Mouse (Mus musculus) kidney, postnatal 25 days (tissue): ENCODE measurements around the gene Vmn1r57.
"Not testable (repeated sequence)": the region's sequence is repeated elsewhere in the genome, so short reads cannot be mapped to it uniquely, and the experiment has no call there.

Experiments
- DNase-seq, 2 experiments: peaks; one replicate each; pipeline ENCODE4 v3.0.0; 2021; ENCODE audit warnings: mixed read lengths in 2 of 2

The Vmn1r57 gene

DNA sequence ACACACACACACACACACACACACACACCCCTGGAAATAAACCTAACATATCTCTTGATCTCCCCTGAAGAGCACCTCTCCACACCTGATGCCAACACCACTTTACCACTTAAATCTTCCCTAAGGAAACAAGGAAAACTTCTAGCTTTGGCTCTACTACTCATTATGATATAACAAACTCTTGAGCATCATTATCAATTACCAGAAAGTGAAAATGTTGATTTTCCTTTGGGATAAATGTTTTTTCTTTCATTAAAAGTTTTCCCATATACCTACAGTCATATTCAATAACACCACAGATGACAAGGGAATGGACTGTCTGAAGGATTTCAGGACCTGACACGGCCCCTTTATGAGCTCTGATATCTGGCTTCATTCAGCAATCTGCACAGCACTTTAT is at the start of gene Vmn1r57:
TSS of gene Vmn1r57 (plus strand) at position 301 of the 400 bp plus-strand sequence.
- not testable (repeated sequence) for DNase-seq

DNA sequence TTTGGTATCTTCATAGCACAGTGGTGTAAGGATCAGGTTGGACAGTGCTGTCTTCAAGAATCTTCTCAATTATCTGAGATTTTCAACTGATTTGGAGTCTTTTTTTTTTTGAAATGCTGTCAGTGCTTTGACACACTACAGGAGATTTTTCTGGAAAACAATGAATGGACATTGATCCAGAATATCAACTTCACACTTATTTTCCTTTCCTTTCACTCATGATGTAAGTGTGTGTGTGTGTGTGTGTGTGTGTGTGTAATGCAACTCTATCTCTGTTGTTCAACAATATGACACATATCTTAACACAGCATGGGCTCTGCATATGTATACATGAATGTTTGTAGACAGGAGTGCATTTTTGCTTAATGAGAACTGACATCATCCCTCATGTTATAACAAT is 21.6 kb upstream of the Vmn1r57 start, which contains the start of gene Vmn1r56:
TSS of gene Vmn1r56 (minus strand) at position 101 of the 400 bp plus-strand sequence.
- not testable (repeated sequence) for DNase-seq

DNA sequence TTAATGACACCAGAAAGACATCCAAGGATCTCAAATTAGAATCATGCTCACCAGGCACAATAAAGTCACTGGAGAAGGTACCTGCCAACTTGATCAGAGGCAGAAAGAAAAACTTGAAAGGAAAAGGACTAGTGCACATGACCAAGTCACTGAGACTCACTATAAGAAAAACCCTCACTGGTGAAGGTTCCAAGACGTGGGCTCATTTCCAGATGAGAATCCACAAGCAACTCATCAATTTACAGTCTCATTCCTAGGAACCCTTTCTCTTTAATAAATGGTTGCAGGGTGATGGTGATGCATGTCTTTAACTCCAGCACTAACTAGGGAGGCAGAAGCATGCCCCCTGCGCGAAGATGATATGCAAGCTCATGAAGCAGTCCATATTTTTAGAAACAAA is 44.8 kb downstream of the Vmn1r57 start:
- no peak for DNase-seq
